Mouse (Mus musculus) activated CD4-positive, CD25-positive, alpha-beta regulatory T cell, adult 4 months (primary cell): Measurements from ENCODE around the gene Ano10. TPM values are rescaled to one million over a fixed set of nuclear protein-coding genes. Genes with fewer than 3 reads are reported as not detected.

Experiments
- ATAC-seq: one replicate; pipeline ENCODE4 v1.8.0; 2017
- polyA plus RNA-seq, 2 experiments: library from polyadenylated mRNA; unstranded; fragments of 100-300 nt; shearing (Covaris generic); gene quantifications; one replicate each; pipeline ENCODE4 v1.2.1; 2017

Gene Ano10
- polyA plus RNA-seq, 2 experiments from 2014 or later = 21.7 to 26.2 TPM

- no peak for ATAC-seq
These were observed 4.0 kb downstream of the Ano10 start for GRCm38 (mm10) chr9:122290192-122290591.

- no peak for ATAC-seq
These were observed 5.8 kb downstream of the Ano10 start for GRCm38 (mm10) chr9:122288416-122288815.

GRCm38 (mm10) chr9:122287526-122287925, 6.7 kb downstream of the Ano10 start:
- ATAC-seq = no peak

GRCm38 (mm10) chr9:122285833-122286310, 8.4 kb downstream of the Ano10 start:
- no peak for ATAC-seq

- peak; percentile 32 for ATAC-seq
These were observed 8.9 kb downstream of the Ano10 start for GRCm38 (mm10) chr9:122285146-122285832.

GRCm38 (mm10) chr9:122284696-122285095, 9.5 kb downstream of the Ano10 start:
- ATAC-seq = no peak

GRCm38 (mm10) chr9:122281004-122281403, 13.2 kb downstream of the Ano10 start:
- no peak for ATAC-seq

- no peak for ATAC-seq
These were observed 17.6 kb downstream of the Ano10 start for GRCm38 (mm10) chr9:122276665-122277064.

- ATAC-seq = no peak
These were observed 18.1 kb downstream of the Ano10 start for GRCm38 (mm10) chr9:122276134-122276533.

- ATAC-seq = no peak
These were observed 19.9 kb downstream of the Ano10 start for GRCm38 (mm10) chr9:122274346-122274745.

GRCm38 (mm10) chr9:122273879-122274278, 20.3 kb downstream of the Ano10 start:
- ATAC-seq = no peak

- ATAC-seq = peak; percentile 63
These were observed 22.4 kb downstream of the Ano10 start for GRCm38 (mm10) chr9:122271866-122272265.

- ATAC-seq = no peak
These were observed 22.9 kb downstream of the Ano10 start for GRCm38 (mm10) chr9:122271318-122271717.

GRCm38 (mm10) chr9:122270913-122271312, 23.3 kb downstream of the Ano10 start:
- ATAC-seq = no peak

- ATAC-seq = no peak
These were observed 24.8 kb downstream of the Ano10 start for GRCm38 (mm10) chr9:122269256-122270041.

GRCm38 (mm10) chr9:122265526-122266210, 28.6 kb downstream of the Ano10 start:
- no peak for ATAC-seq

GRCm38 (mm10) chr9:122263140-122263539, 31.1 kb downstream of the Ano10 start:
- ATAC-seq = no peak

- no peak for ATAC-seq
These were observed 39.8 kb downstream of the Ano10 start for GRCm38 (mm10) chr9:122254386-122254785.

- ATAC-seq = no peak
These were observed 42.1 kb downstream of the Ano10 start for GRCm38 (mm10) chr9:122252113-122252512.

GRCm38 (mm10) chr9:122248168-122248567, 46.1 kb downstream of the Ano10 start:
- no peak for ATAC-seq

GRCm38 (mm10) chr9:122247430-122248027, 46.7 kb downstream of the Ano10 start:
- peak; percentile 31 for ATAC-seq

- peak; percentile 50 for ATAC-seq
These were observed 48.3 kb downstream of the Ano10 start for GRCm38 (mm10) chr9:122245879-122246278.

- ATAC-seq = no peak
These were observed 48.8 kb downstream of the Ano10 start for GRCm38 (mm10) chr9:122245471-122245870.
